Mouse (Mus musculus): ENCODE measurements around the gene Exoc6b. TPM values are rescaled to one million over a fixed set of nuclear protein-coding genes. Genes with fewer than 3 reads are reported as not detected.

Gene Exoc6b
- total and polyA plus RNA-seq, 2 experiments: 2.3 to 6.1 TPM

- Histone ChIP-seq H3K4me3 (ENCODE audit: insufficient read depth, low read depth, low read length) (peak overlapping the region; percentile 66), H3K36me3 (ENCODE audit: control insufficient read depth, insufficient read depth, low read length) (no peaks in the 10 kb centered on the region), H3K79me2 (ENCODE audit: control insufficient read depth, insufficient read depth, low read length) (no peaks in the 10 kb centered on the region), H3K9ac (ENCODE audit: low read depth, low read length) (peak overlapping the region; percentile 62), H3K27me3 (ENCODE audit: control insufficient read depth, insufficient read depth, low read length) (peaks cover 17% of the 10 kb centered on the region), H3K27ac (replicated peaks; ENCODE audit: insufficient read depth, low read depth, low read length) (no peak overlapping the region), H3K4me1 (ENCODE audit: control insufficient read depth, insufficient read depth, low read length) (0 out of 2 replicates have a peak, but pooled peaks cover 2% of the 10 kb centered on the region)
- DNase-seq (ENCODE audit: extremely low read depth, low read depth, low spot score): no peak
- 2% methylated on average over 51 of the region's 51 CpGs for WGBS
- TF ChIP-seq POLR2A (IDR thresholded peaks at IDR 0.05; ENCODE audit: extremely low read depth, insufficient read depth, low read length) (no peak), CTCF (IDR thresholded peaks at IDR 0.05; ENCODE audit: low read depth, low read length) (no peak)
Measured at GRCm38 (mm10) chr6:84587471-84588101, 481.7 kb downstream of the Exoc6b start.

DNA sequence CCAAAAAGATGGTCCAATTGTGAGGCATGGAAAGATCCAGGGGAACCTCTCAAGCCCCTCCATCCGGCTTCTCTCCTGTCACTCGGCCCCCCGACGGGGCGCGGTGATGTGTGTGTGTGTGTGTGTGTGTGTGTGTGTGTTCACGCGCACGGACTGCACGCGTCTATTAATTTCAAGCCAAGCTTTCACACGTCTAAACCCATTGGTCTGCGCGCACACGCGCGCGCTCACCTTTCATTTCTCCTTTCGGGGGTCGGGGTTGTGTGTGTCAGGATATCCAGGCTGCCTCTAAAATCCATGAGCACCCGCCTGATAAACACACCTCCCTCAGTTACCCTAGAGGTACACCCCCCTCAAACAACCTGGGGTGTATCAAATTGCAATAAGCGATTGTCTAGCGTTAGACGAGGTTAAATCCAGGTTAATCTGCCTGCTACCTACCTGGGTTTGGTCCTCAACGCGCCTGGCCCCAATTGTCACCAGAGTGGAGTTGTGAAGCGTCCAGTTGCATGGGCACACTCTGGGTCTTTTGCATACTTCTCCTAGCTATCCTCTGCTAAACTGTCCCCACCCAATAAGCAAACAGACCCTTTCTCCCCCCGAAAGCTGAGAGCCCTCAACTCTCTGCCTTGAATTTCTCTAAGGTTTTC lies 482.6 kb downstream of the Exoc6b start:
- no peaks in the 10 kb centered on the region for H3K79me2 ChIP-seq (ENCODE audit: control insufficient read depth, insufficient read depth, low read length)
- no peak for DNase-seq (ENCODE audit: extremely low read depth, low read depth, low spot score)
- H3K9ac ChIP-seq (ENCODE audit: low read depth, low read length): peak overlapping the region; percentile 62
- WGBS: 8% methylated on average over 28 of the region's 28 CpGs
- H3K36me3 ChIP-seq (ENCODE audit: control insufficient read depth, insufficient read depth, low read length): no peaks in the 10 kb centered on the region
- TF ChIP-seq CTCF (IDR thresholded peaks at IDR 0.05; ENCODE audit: low read depth, low read length) (no peak), POLR2A (IDR thresholded peaks at IDR 0.05; ENCODE audit: extremely low read depth, insufficient read depth, low read length) (no peak)
- peaks cover 17% of the 10 kb centered on the region for H3K27me3 ChIP-seq (ENCODE audit: control insufficient read depth, insufficient read depth, low read length)
- peak overlapping the region; percentile 66 for H3K4me3 ChIP-seq (ENCODE audit: insufficient read depth, low read depth, low read length)
- no peak overlapping the region for H3K27ac ChIP-seq (replicated peaks; ENCODE audit: insufficient read depth, low read depth, low read length)
- 0 out of 2 replicates have a peak, but pooled peaks cover 2% of the 10 kb centered on the region for H3K4me1 ChIP-seq (ENCODE audit: control insufficient read depth, insufficient read depth, low read length)

- Histone ChIP-seq H3K4me1 (ENCODE audit: control insufficient read depth, insufficient read depth, low read length) (0 out of 2 replicates have a peak, but pooled peaks cover 2% of the 10 kb centered on the region), H3K79me2 (ENCODE audit: control insufficient read depth, insufficient read depth, low read length) (no peaks in the 10 kb centered on the region), H3K9ac (ENCODE audit: low read depth, low read length) (peak overlapping the region; percentile 45; the same call in 1 of the 2 replicates), H3K36me3 (ENCODE audit: control insufficient read depth, insufficient read depth, low read length) (no peaks in the 10 kb centered on the region), H3K27ac (replicated peaks; ENCODE audit: insufficient read depth, low read depth, low read length) (no peak overlapping the region), H3K4me3 (ENCODE audit: insufficient read depth, low read depth, low read length) (peak overlapping the region; percentile 60), H3K27me3 (ENCODE audit: control insufficient read depth, insufficient read depth, low read length) (peaks cover 17% of the 10 kb centered on the region)
- no peak for DNase-seq (ENCODE audit: extremely low read depth, low read depth, low spot score)
- no peak for TF ChIP-seq POLR2A (IDR thresholded peaks at IDR 0.05; ENCODE audit: extremely low read depth, insufficient read depth, low read length)
- no peak for TF ChIP-seq CTCF (IDR thresholded peaks at IDR 0.05; ENCODE audit: low read depth, low read length)
- 2% methylated on average over 37 of the region's 37 CpGs for WGBS
Measured at GRCm38 (mm10) chr6:84585686-84586300, 483.5 kb downstream of the Exoc6b start.

DNA sequence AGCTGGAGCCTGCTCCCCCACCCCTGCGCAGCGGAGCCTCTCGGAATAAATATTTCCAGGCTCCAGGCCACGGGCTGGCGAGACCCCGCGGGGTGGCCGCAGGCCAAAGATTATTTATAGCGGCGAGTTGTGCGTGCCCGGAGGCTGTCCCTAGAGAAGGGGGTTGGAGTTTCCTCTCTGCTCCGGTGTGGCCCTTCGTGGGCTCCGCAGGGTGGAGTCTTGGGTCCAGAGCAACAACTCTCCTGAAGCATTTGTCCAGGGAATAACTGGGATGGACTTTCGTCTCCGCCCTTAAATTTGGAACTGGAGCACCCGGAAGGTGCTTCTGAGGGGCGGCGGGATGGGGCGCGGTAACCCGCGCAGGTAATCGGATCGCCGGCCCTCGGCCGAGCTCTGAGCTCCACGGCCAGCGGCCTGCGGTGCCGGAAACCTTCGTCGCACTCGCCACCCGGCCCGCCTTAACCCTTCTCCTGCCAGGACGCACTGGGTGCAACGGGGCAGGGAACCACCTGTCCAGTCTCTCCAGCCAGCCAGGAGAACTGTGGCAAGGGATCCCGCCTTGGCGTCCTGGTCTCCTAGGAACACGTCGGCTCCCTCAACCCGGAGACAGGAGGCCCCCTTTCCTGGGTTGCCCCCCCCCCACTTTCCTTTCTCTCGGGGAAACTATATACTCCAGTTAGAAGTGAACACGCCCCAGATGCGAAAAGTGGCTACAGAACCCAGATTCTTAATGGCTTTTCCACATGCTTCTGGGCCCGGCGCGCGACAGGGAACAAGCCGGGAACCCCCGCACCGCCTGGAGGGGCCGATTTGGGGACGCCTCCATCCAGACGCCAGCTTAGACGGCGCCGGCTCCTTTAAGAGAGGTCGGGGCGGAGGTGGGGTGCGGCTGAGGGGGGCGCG lies 484.3 kb downstream of the Exoc6b start:
- no peak for TF ChIP-seq POLR2A (IDR thresholded peaks at IDR 0.05; ENCODE audit: extremely low read depth, insufficient read depth, low read length)
- no peak for TF ChIP-seq CTCF (IDR thresholded peaks at IDR 0.05; ENCODE audit: low read depth, low read length)
- no peak for DNase-seq (ENCODE audit: extremely low read depth, low read depth, low spot score)
- no peak overlapping the region for H3K27ac ChIP-seq (replicated peaks; ENCODE audit: insufficient read depth, low read depth, low read length)
- H3K9ac ChIP-seq (ENCODE audit: low read depth, low read length): peak overlapping the region; percentile 8; the same call in 1 of the 2 replicates
- 2% methylated on average over 66 of the region's 66 CpGs for WGBS
- peak overlapping the region; percentile 60 for H3K4me3 ChIP-seq (ENCODE audit: insufficient read depth, low read depth, low read length)
- H3K36me3 ChIP-seq (ENCODE audit: control insufficient read depth, insufficient read depth, low read length): no peaks in the 10 kb centered on the region
- 0 out of 2 replicates have a peak, but pooled peaks cover 2% of the 10 kb centered on the region for H3K4me1 ChIP-seq (ENCODE audit: control insufficient read depth, insufficient read depth, low read length)
- no peaks in the 10 kb centered on the region for H3K79me2 ChIP-seq (ENCODE audit: control insufficient read depth, insufficient read depth, low read length)
- H3K27me3 ChIP-seq (ENCODE audit: control insufficient read depth, insufficient read depth, low read length): peaks cover 17% of the 10 kb centered on the region
